Mouse (Mus musculus) MEL (cell line): Measurements from ENCODE around the gene Gm4353.

Experiments
- CHD1 ChIP-seq: IDR thresholded peaks from 2 replicates; pipeline ENCODE4 v1.6.1; 2012; ENCODE audit warnings: low read depth, mild to moderate bottlenecking, inconsistent platforms, low read length, improper control_type of control experiment
- CTCF ChIP-seq, 3 experiments: IDR thresholded peaks in 2 of 3; conservative IDR thresholded peaks in 1 of 3; 2 replicates each; pipeline ENCODE4 v1.5.1; 2011 to 2012; ENCODE audit warnings: low read length in 3 of 3, low read depth in 2 of 3, mild to moderate bottlenecking in 2 of 3, improper control_type of control experiment in 1 of 3, inconsistent platforms in 1 of 3, mixed read lengths in 1 of 3, moderate library complexity in 1 of 3; ENCODE audit not compliant: control insufficient read depth in 1 of 3, insufficient read depth in 1 of 3, poor library complexity in 1 of 3, severe bottlenecking in 1 of 3
- E2F4 ChIP-seq: IDR thresholded peaks from 2 replicates; pipeline ENCODE4 v1.6.1; 2011; ENCODE audit warnings: low read depth, low read length, improper control_type of control experiment, borderline replicate concordance
- EP300 ChIP-seq, 2 experiments: IDR thresholded peaks; 2 replicates each; pipeline ENCODE4 v1.6.1; 2011; ENCODE audit warnings: improper control_type of control experiment in 2 of 2, low read length in 2 of 2, low read depth in 1 of 2, mild to moderate bottlenecking in 1 of 2
- GATA1 ChIP-seq: IDR thresholded peaks from 2 replicates; pipeline ENCODE4 v1.6.1; 2011; ENCODE audit warnings: low read depth, low read length, improper control_type of control experiment
- MYC ChIP-seq: IDR thresholded peaks from 2 replicates; pipeline ENCODE4 v1.6.1; 2011; ENCODE audit warnings: low read depth, mild to moderate bottlenecking, low read length, improper control_type of control experiment, moderate library complexity
- NELFE ChIP-seq: IDR thresholded peaks from 2 replicates; pipeline ENCODE4 v1.6.1; 2011; ENCODE audit warnings: low read depth, low read length, improper control_type of control experiment
- NRF1 ChIP-seq: IDR thresholded peaks from 2 replicates; pipeline ENCODE4 v1.6.1; 2014; ENCODE audit warnings: low read depth, mild to moderate bottlenecking, inconsistent platforms, low read length, improper control_type of control experiment, moderate library complexity; ENCODE audit not compliant: poor library complexity, insufficient read depth, severe bottlenecking
- POLR2AphosphoS2 ChIP-seq: IDR thresholded peaks from 2 replicates; pipeline ENCODE4 v1.6.1; 2011; ENCODE audit warnings: low read length, improper control_type of control experiment
- SMC3 ChIP-seq: IDR thresholded peaks from 2 replicates; pipeline ENCODE4 v1.6.1; 2011; ENCODE audit warnings: low read depth, low read length, improper control_type of control experiment
- ZMIZ1 ChIP-seq: IDR thresholded peaks from 2 replicates; pipeline ENCODE4 v1.6.1; 2012; ENCODE audit warnings: low read depth, mild to moderate bottlenecking, inconsistent platforms, low read length, improper control_type of control experiment, moderate library complexity

DNA sequence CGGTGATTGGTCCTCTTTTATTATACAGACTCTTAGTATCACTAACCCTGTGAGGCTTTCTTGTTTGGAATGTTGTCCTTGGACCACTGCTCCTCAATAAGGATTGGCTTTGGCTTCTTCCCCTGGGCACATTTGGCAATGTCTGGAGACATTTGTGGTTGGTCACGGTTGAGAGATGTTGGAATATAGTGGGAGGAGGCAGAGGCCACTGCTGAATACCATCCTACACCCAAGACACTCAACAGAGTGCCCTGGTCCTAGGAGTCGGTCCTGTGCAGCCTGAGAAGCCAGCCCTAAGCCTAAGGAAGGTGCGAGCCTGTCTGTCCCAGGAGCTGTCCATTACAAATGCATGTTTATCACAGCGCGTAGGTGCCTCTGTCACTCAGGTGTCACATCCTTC is 27.1 kb upstream of the Gm4353 start:
- TF ChIP-seq E2F4 (no peak), CHD1 (no peak), CTCF (IDR thresholded peaks at IDR 0.05 in 2 of 3, conservative IDR thresholded peaks at IDR 0.05 in 1 of 3; ENCODE audit: control insufficient read depth in 1 of 3, insufficient read depth in 1 of 3, low read depth in 2 of 3, low read length in 3 of 3, poor library complexity in 1 of 3, severe bottlenecking in 1 of 3) (no peak), POLR2AphosphoS2 (no peak), NRF1 (no peak), NELFE (no peak), EP300 (IDR thresholded peaks at IDR 0.05; ENCODE audit: low read depth in 1 of 2, low read length in 2 of 2) (no peak), ZMIZ1 (no peak), MYC (no peak), SMC3 (no peak), GATA1 (no peak)
